Mouse (Mus musculus) right cerebral cortex, postnatal 10 days (tissue): ENCODE data around the gene Usp36.

Source experiments
- DNase-seq, 2 experiments: peaks; one replicate each; pipeline ENCODE4 v3.0.0; 2021; ENCODE audit warnings: low spot score in 2 of 2

The Usp36 gene

GRCm38 (mm10) chr11:118249012-118249383, 41.0 kb downstream of the Usp36 start:
- peak; percentile 53 to 62 for DNase-seq

- peak; percentile 98 to 99 for DNase-seq
Measured at GRCm38 (mm10) chr11:118248150-118249011, 41.7 kb downstream of the Usp36 start, which contains the start of gene Cyth1. TSS of gene Cyth1 (minus strand) at chr11:118248592.

- peak; percentile 67 to 70 for DNase-seq
Measured at GRCm38 (mm10) chr11:118247359-118248095, 42.5 kb downstream of the Usp36 start.

- no peak for DNase-seq
Measured at GRCm38 (mm10) chr11:118246724-118247123, 43.3 kb downstream of the Usp36 start.

- DNase-seq: no peak
Measured at GRCm38 (mm10) chr11:118245130-118245529, 44.9 kb downstream of the Usp36 start.

GRCm38 (mm10) chr11:118243627-118244261, 46.3 kb downstream of the Usp36 start:
- no peak for DNase-seq

- no peak for DNase-seq
Measured at GRCm38 (mm10) chr11:118242506-118242905, 47.5 kb downstream of the Usp36 start.

GRCm38 (mm10) chr11:118240388-118240787, 49.7 kb downstream of the Usp36 start:
- DNase-seq: no peak

GRCm38 (mm10) chr11:118239281-118240198, 50.5 kb downstream of the Usp36 start:
- DNase-seq: no peak

- DNase-seq: peak in 1 of 2 experiments; percentile 33
Measured at GRCm38 (mm10) chr11:118236520-118237190, 53.4 kb downstream of the Usp36 start.

- no peak for DNase-seq
Measured at GRCm38 (mm10) chr11:118234929-118235328, 55.1 kb downstream of the Usp36 start.

- DNase-seq: no peak
Measured at GRCm38 (mm10) chr11:118234500-118234899, 55.5 kb downstream of the Usp36 start.

GRCm38 (mm10) chr11:118233924-118234323, 56.1 kb downstream of the Usp36 start:
- DNase-seq: no peak

GRCm38 (mm10) chr11:118232314-118232831, 57.7 kb downstream of the Usp36 start:
- DNase-seq: no peak

GRCm38 (mm10) chr11:118229941-118230340, 60.1 kb downstream of the Usp36 start:
- no peak for DNase-seq

- no peak for DNase-seq
Measured at GRCm38 (mm10) chr11:118227650-118228049, 62.4 kb downstream of the Usp36 start.

GRCm38 (mm10) chr11:118226850-118227249, 63.2 kb downstream of the Usp36 start:
- no peak for DNase-seq

GRCm38 (mm10) chr11:118225862-118226261, 64.2 kb downstream of the Usp36 start:
- DNase-seq: no peak

- DNase-seq: no peak
Measured at GRCm38 (mm10) chr11:118225056-118225836, 64.8 kb downstream of the Usp36 start.
